8 mouse cellular contexts compared by ENCODE assay signal in genomic region chr9:66592708-66593612, GRCm38 (mm10). TPM values are rescaled to one million over a fixed set of nuclear protein-coding genes. Genes with fewer than 3 reads are reported as not detected.
DNase-seq lines count a peak whose midpoint lies in the region; ATAC-seq and TF ChIP-seq lines count a peak whose summit lies in the region.

Usp3 (minus strand) TSS chr9:66593142.

- no peaks in the 10 kb centered on the region for H3K9me3 ChIP-seq in erythroblast, embryonic 14.5 days (ENCODE audit: control insufficient read depth, low read length)
- no peaks in the 10 kb centered on the region for H3K9me3 ChIP-seq in heart, embryonic 12.5 days (replicated peaks)
- H3K9me3 ChIP-seq in kidney, postnatal 0 days (replicated peaks; ENCODE audit: low read length), result no peaks in the 10 kb centered on the region
- no peaks in the 10 kb centered on the region for H3K9me3 ChIP-seq in liver, embryonic 11.5 days (ENCODE audit: control insufficient read depth, low read length)
- H3K9me3 ChIP-seq in stomach, embryonic 14.5 days (ENCODE audit: control insufficient read depth, low read depth, low read length), result no peaks in the 10 kb centered on the region

- H3K9ac ChIP-seq in heart, embryonic 12.5 days, result peak within 1 kb of the TSS; percentile 92
- H3K9ac ChIP-seq in kidney, postnatal 0 days (ENCODE audit: low read depth, low read length), result peak within 1 kb of the TSS; percentile 100
- H3K9ac ChIP-seq in liver, embryonic 11.5 days (ENCODE audit: low read depth, low read length), result peak within 1 kb of the TSS; percentile 98
- peak within 1 kb of the TSS; percentile 96 for H3K9ac ChIP-seq in stomach, embryonic 14.5 days (replicated peaks; ENCODE audit: low read depth, low read length)

- H3K27me3 ChIP-seq in C2C12 (ENCODE audit: control insufficient read depth, insufficient read depth, insufficient read length), result no peaks in the 10 kb centered on the region
- H3K27me3 ChIP-seq in erythroblast, embryonic 14.5 days (ENCODE audit: control insufficient read depth), result peaks cover 9% of the 10 kb centered on the region
- no peaks in the 10 kb centered on the region for H3K27me3 ChIP-seq in heart, embryonic 12.5 days (replicated peaks)
- H3K27me3 ChIP-seq in kidney, postnatal 0 days (ENCODE audit: insufficient read depth, low read length), result no peaks in the 10 kb centered on the region
- no peaks in the 10 kb centered on the region for H3K27me3 ChIP-seq in liver, embryonic 11.5 days (replicated peaks; ENCODE audit: control insufficient read depth, insufficient read depth, low read length)
- H3K27me3 ChIP-seq in stomach, embryonic 14.5 days (ENCODE audit: control insufficient read depth, insufficient read depth, low read length), result no peaks in the 10 kb centered on the region

- H3K27ac ChIP-seq in heart, embryonic 12.5 days (ENCODE audit: poor library complexity, severe bottlenecking), result peak within 1 kb of the TSS; percentile 84
- H3K27ac ChIP-seq in kidney, postnatal 0 days, result peak within 1 kb of the TSS; percentile 97
- H3K27ac ChIP-seq in liver, embryonic 11.5 days (ENCODE audit: low read depth, low read length), result peak within 1 kb of the TSS; percentile 89
- peak within 1 kb of the TSS; percentile 94 for H3K27ac ChIP-seq in stomach, embryonic 14.5 days (ENCODE audit: low read length)

- H3K4me1 ChIP-seq in erythroblast, embryonic 14.5 days (ENCODE audit: control insufficient read depth), result peaks cover 30% of the 10 kb centered on the region
- peaks cover 42% of the 10 kb centered on the region for H3K4me1 ChIP-seq in heart, embryonic 12.5 days (replicated peaks)
- peaks cover 19% of the 10 kb centered on the region for H3K4me1 ChIP-seq in kidney, postnatal 0 days (replicated peaks; ENCODE audit: insufficient read depth, low read length)
- peaks cover 37% of the 10 kb centered on the region for H3K4me1 ChIP-seq in liver, embryonic 11.5 days (replicated peaks; ENCODE audit: control insufficient read depth, insufficient read depth, low read length)
- peaks cover 37% of the 10 kb centered on the region for H3K4me1 ChIP-seq in stomach, embryonic 14.5 days (ENCODE audit: control insufficient read depth, insufficient read depth, low read length)

- peak; percentile 87; the same call in 1 of the 2 replicates for TF ChIP-seq POLR2A in brain, embryonic 14.5 days (IDR thresholded peaks at IDR 0.05; ENCODE audit: borderline replicate concordance, extremely low read depth, insufficient read depth, insufficient read length, poor library complexity, severe bottlenecking)

- peak within 1 kb of the TSS; percentile 79 for H3ac ChIP-seq in C2C12 (ENCODE audit: control insufficient read depth, insufficient read length, low read depth)

- peak; percentile 98 for DNase-seq in brain, embryonic 14.5 days (ENCODE audit: low read depth)
- DNase-seq in kidney, postnatal 0 days (ENCODE audit: low spot score), result peak; percentile 97
- DNase-seq in liver, embryonic 11.5 days (ENCODE audit: low spot score), result peak; percentile 97
- DNase-seq in naive thymus-derived CD4-positive, alpha-beta T cell, adult 2 months (ENCODE audit: low read depth), result peak; percentile 99

- peaks cover 40% of the 10 kb centered on the region for H3K79me3 ChIP-seq in C2C12 (ENCODE audit: low read depth)

- peaks cover 48% of the 10 kb centered on the region for H3K79me2 ChIP-seq in C2C12 (ENCODE audit: control insufficient read depth, insufficient read depth)

- no peaks in the 10 kb centered on the region for H3K36me3 ChIP-seq in C2C12 (ENCODE audit: control insufficient read depth, insufficient read depth)
- H3K36me3 ChIP-seq in erythroblast, embryonic 14.5 days (ENCODE audit: control insufficient read depth), result no peaks in the 10 kb centered on the region
- no peaks in the 10 kb centered on the region for H3K36me3 ChIP-seq in heart, embryonic 12.5 days
- H3K36me3 ChIP-seq in kidney, postnatal 0 days (ENCODE audit: insufficient read depth, low read length), result no peaks in the 10 kb centered on the region
- no peaks in the 10 kb centered on the region for H3K36me3 ChIP-seq in liver, embryonic 11.5 days (ENCODE audit: control insufficient read depth, insufficient read depth, low read length)
- no peaks in the 10 kb centered on the region for H3K36me3 ChIP-seq in stomach, embryonic 14.5 days (ENCODE audit: control insufficient read depth, insufficient read depth, low read length)

- H3K4me3 ChIP-seq in C2C12 (ENCODE audit: insufficient read depth, poor library complexity, severe bottlenecking), result peak within 1 kb of the TSS; percentile 60
- peak within 1 kb of the TSS; percentile 94 for H3K4me3 ChIP-seq in erythroblast, embryonic 14.5 days (replicated peaks)
- peak within 1 kb of the TSS; percentile 88 for H3K4me3 ChIP-seq in heart, embryonic 12.5 days
- peak within 1 kb of the TSS; percentile 98 for H3K4me3 ChIP-seq in kidney, postnatal 0 days (replicated peaks; ENCODE audit: low read depth, low read length)
- peak within 1 kb of the TSS; percentile 79 for H3K4me3 ChIP-seq in liver, embryonic 11.5 days (ENCODE audit: low read depth, low read length)
- peak within 1 kb of the TSS; percentile 76 for H3K4me3 ChIP-seq in stomach, embryonic 14.5 days (ENCODE audit: low read depth, low read length)

- ATAC-seq in heart, embryonic 12.5 days (ENCODE audit: insufficient number of reproducible peaks, low FRiP score), result peak; percentile 97
- peak; percentile 95 for ATAC-seq in kidney, postnatal 0 days (replicated peaks; ENCODE audit: low FRiP score, low read depth)
- peak; percentile 95 for ATAC-seq in liver, embryonic 11.5 days (replicated peaks; ENCODE audit: low FRiP score)
- ATAC-seq in stomach, embryonic 14.5 days (ENCODE audit: insufficient number of reproducible peaks, insufficient read depth, low FRiP score, low read depth), result peak; percentile 93

- no peak for TF ChIP-seq CTCF in C2C12 (IDR thresholded peaks at IDR 0.05; ENCODE audit: control insufficient read depth, insufficient read depth, insufficient read length)
- no peak for TF ChIP-seq CTCF in brain, embryonic 14.5 days (IDR thresholded peaks at IDR 0.05; ENCODE audit: borderline replicate concordance, extremely low read depth, insufficient read depth, insufficient read length)
- TF ChIP-seq CTCF in kidney, postnatal 0 days (IDR thresholded peaks at IDR 0.05; ENCODE audit: low read depth), result no peak

- under 1% methylated on average over 73 of the region's 73 CpGs for WGBS in heart, embryonic 12.5 days
- WGBS in kidney, postnatal 0 days, result under 1% methylated on average over 73 of the region's 73 CpGs
- under 1% methylated on average over 73 of the region's 73 CpGs for WGBS in liver, embryonic 11.5 days
- under 1% methylated on average over 73 of the region's 73 CpGs for WGBS in stomach, embryonic 14.5 days

- H3K4me2 ChIP-seq in heart, embryonic 12.5 days, result peak within 1 kb of the TSS; percentile 77
- H3K4me2 ChIP-seq in kidney, postnatal 0 days (ENCODE audit: low read length), result peak within 1 kb of the TSS; percentile 78
- peak within 1 kb of the TSS; percentile 92 for H3K4me2 ChIP-seq in liver, embryonic 11.5 days
- H3K4me2 ChIP-seq in stomach, embryonic 14.5 days (replicated peaks; ENCODE audit: low read depth, low read length), result peak within 1 kb of the TSS; percentile 70

TF ChIP-seq in C2C12, 6 proteins besides CTCF, POLR2A, EP300 and RAD21:
- TF ChIP-seq CEBPB (IDR thresholded peaks at IDR 0.05; ENCODE audit: low read depth) (no peak), USF1 (IDR thresholded peaks at IDR 0.05; ENCODE audit: low read depth) (no peak), MYOD1 (IDR thresholded peaks at IDR 0.05; ENCODE audit: control insufficient read depth, insufficient read length, low read depth) (no peak), FOSL1 (IDR thresholded peaks at IDR 0.05; ENCODE audit: insufficient read depth, low read length, poor library complexity, severe bottlenecking) (no peak), MAX (IDR thresholded peaks at IDR 0.05) (peak; percentile 15), MYOG (IDR thresholded peaks at IDR 0.05; ENCODE audit: control insufficient read depth, extremely low read depth, insufficient read length) (no peak)
TF ChIP-seq in C2C12: peak in this region for 1.

RNA-seq across cellular contexts. Expression of gene Usp3, which starts in this region (rescaled TPM):
- polyA plus RNA-seq in C2C12 (2012; fragmentation: generic; extraction: Trizol), result 12.1 TPM
- polyA plus RNA-seq in brain, embryonic 14.5 days (2012; rRNA removed), result 63.7 and 68.7 TPM in 2 replicates
- 0.30 and 0.53 TPM in 2 replicates for polyA plus RNA-seq in erythroblast, embryonic 14.5 days (2012)
- 40.3 and 52.0 TPM in 2 replicates for polyA plus RNA-seq in heart, embryonic 12.5 days (2016; fragmentation: Nextera tagmentation; extraction: Ambion mirVana)
- polyA plus RNA-seq in kidney, postnatal 0 days (2015; fragmentation: Nextera tagmentation; extraction: Ambion mirVana), result 58.7 and 63.4 TPM in 2 replicates
- 32.8 and 33.1 TPM in 2 replicates for polyA plus RNA-seq in liver, embryonic 11.5 days (2014; fragmentation: Nextera tagmentation; extraction: Ambion mirVana)
- 74.3 and 81.4 TPM in 2 replicates for polyA plus RNA-seq in stomach, embryonic 14.5 days (2014; fragmentation: Nextera tagmentation; extraction: Ambion mirVana)

Comparison
In these comparisons a context has a peak if more than half of its experiments do, and no peak if none do; other contexts are left out.
1. Peak in every context shown above with its lines: DNase-seq, ATAC-seq, H3K4me3 ChIP-seq and H3K27ac ChIP-seq.